Mouse (Mus musculus) kidney, adult 9 months (tissue): ENCODE data around the gene Fam50a.
A peak's percentile ranks its signal among the peaks of the same experiment; 100 is the strongest.
"Not testable (repeated sequence)": the region's sequence is repeated elsewhere in the genome, so short reads cannot be mapped to it uniquely, and the experiment has no call there.

ENCODE experiments used
- DNase-seq: peaks from one replicate; pipeline ENCODE4 v3.0.0; 2022

Gene Fam50a

GRCm38 (mm10) chrX:74330166-74330930 is 17.5 kb downstream of the Fam50a start:
- no peak for DNase-seq

- no peak for DNase-seq
Measured at GRCm38 (mm10) chrX:74352645-74353466, 40.0 kb downstream of the Fam50a start.

- DNase-seq, result peak; percentile 81
Measured at GRCm38 (mm10) chrX:74353467-74353770, 40.6 kb downstream of the Fam50a start, which contains the start of gene Lage3. Lage3 (minus strand) TSS chrX:74353618.

GRCm38 (mm10) chrX:74357069-74357468 is 44.2 kb downstream of the Fam50a start:
- not testable (repeated sequence) for DNase-seq

- peak; percentile 40 for DNase-seq
Measured at GRCm38 (mm10) chrX:74359171-74359570, 46.3 kb downstream of the Fam50a start.

GRCm38 (mm10) chrX:74367512-74367911 is 54.7 kb downstream of the Fam50a start:
- no peak for DNase-seq

GRCm38 (mm10) chrX:74368209-74368909 is 55.5 kb downstream of the Fam50a start:
- DNase-seq, result peak; percentile 84
